Mouse (Mus musculus): ENCODE data around the gene Pkp2.

DNA sequence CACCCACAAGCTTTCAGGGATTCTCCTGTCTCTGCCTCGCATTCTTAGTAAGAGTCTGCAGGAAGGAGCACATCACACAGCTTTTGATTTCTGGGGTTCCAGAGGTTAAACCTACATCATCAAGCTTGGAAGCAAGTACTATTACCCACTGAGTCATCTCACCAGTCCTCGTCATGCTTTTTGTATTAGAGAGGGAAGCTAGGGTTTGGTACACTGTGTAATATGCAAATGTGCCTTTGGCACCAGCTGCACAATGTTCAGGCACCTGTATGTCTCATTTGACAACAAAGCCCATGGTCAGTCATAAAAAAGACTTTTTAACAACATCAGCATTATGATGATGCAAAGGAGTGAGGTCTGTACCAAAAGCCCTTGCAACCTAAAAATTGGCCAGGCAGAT lies 25.2 kb downstream of the Pkp2 start:
- no peak for TF ChIP-seq CTCF (IDR thresholded peaks at IDR 0.05 in 2 of 3, conservative IDR thresholded peaks at IDR 0.05 in 1 of 3; ENCODE audit: control insufficient read depth in 1 of 3, insufficient read depth in 1 of 3, low read depth in 2 of 3, low read length in 3 of 3, poor library complexity in 1 of 3, severe bottlenecking in 1 of 3)
- TF ChIP-seq EP300 (IDR thresholded peaks at IDR 0.05; ENCODE audit: low read depth in 1 of 2, low read length in 2 of 2): no peak
- no peak for TF ChIP-seq POLR2A (IDR thresholded peaks at IDR 0.05; ENCODE audit: control insufficient read depth in 1 of 2, insufficient read depth in 1 of 2, low read depth in 1 of 2, low read length in 2 of 2, poor library complexity in 1 of 2)
- no peak for TF ChIP-seq HCFC1 (IDR thresholded peaks at IDR 0.05; ENCODE audit: low read depth, low read length)
- no peak for TF ChIP-seq GABPA (IDR thresholded peaks at IDR 0.05; ENCODE audit: low read depth, low read length)
- TF ChIP-seq MAX (IDR thresholded peaks at IDR 0.05; ENCODE audit: low read length): no peak
- TF ChIP-seq SIN3A (IDR thresholded peaks at IDR 0.05; ENCODE audit: low read length): no peak
